Mouse (Mus musculus) forebrain, embryonic 14.5 days (tissue): ENCODE data around the gene Fxyd2. TPM values are rescaled to one million over a fixed set of nuclear protein-coding genes. Genes with fewer than 3 reads are reported as not detected.

ENCODE experiments used
- ATAC-seq: fragments of 200-750 bp; cut with Nextera tagmentation; 2 replicates; pipeline ENCODE4 v1.8.0; 2017; ENCODE audit warnings: mild to moderate bottlenecking, moderate library complexity
- DNase-seq: peaks from one replicate; pipeline ENCODE4 v3.0.0-alpha.2; 2015; ENCODE audit warnings: low spot score
- H3K27ac ChIP-seq: fragments of 300-500 bp; sonication (generic); 2 replicates; pipeline ENCODE4 v1.5.1; 2014; ENCODE audit warnings: low read depth, mild to moderate bottlenecking, control low read depth, low read length, moderate library complexity
- H3K27me3 ChIP-seq: fragments of 300-500 bp; sonication (generic); replicated peaks from 2 replicates; pipeline ENCODE4 v1.6.1; 2014; ENCODE audit warnings: low read length, control low read depth, mixed read lengths; ENCODE audit not compliant: control insufficient read depth, insufficient read depth
- H3K36me3 ChIP-seq: fragments of 300-500 bp; sonication (generic); 2 replicates; pipeline ENCODE4 v1.6.1; 2014; ENCODE audit warnings: low read length, control low read depth; ENCODE audit not compliant: control insufficient read depth, insufficient read depth
- H3K4me1 ChIP-seq: fragments of 300-500 bp; sonication (generic); 2 replicates; pipeline ENCODE4 v1.6.1; 2014; ENCODE audit warnings: antibody characterized with exemption, low read length, control low read depth; ENCODE audit not compliant: control insufficient read depth, insufficient read depth
- H3K4me2 ChIP-seq: fragments of 300-500 bp; sonication (generic); 2 replicates; pipeline ENCODE4 v1.6.1; 2014; ENCODE audit warnings: mild to moderate bottlenecking, control low read depth, low read length
- H3K4me3 ChIP-seq: fragments of 300-500 bp; sonication (generic); 2 replicates; pipeline ENCODE4 v1.5.1; 2014; ENCODE audit warnings: low read depth, low read length, control low read depth
- H3K9ac ChIP-seq: fragments of 300-500 bp; sonication (generic); 2 replicates; pipeline ENCODE4 v1.6.1; 2014; ENCODE audit warnings: mild to moderate bottlenecking, low read length, control low read depth, moderate library complexity
- H3K9me3 ChIP-seq: fragments of 300-500 bp; sonication (generic); replicated peaks from 2 replicates; pipeline ENCODE4 v1.6.1; 2016; ENCODE audit warnings: low read length, control low read depth, mixed read lengths; ENCODE audit not compliant: control insufficient read depth
- WGBS: fragments of 180-500 bp; shearing (Covaris S2); extraction: QIAGEN DNeasy Blood & Tissue Kit; methylation state at CpG from one replicate; pipeline ENCODE4 v1.1.7; 2014; 5-methylcytosine and 5-hydroxymethylcytosine counted together
- polyA plus RNA-seq: library from polyadenylated mRNA; unstranded; fragments of >200 nt; fragmentation: Nextera tagmentation; extraction: Ambion mirVana; gene quantifications from 2 replicates; pipeline ENCODE4 v1.2.1, GENCODE M21; 2014

Fxyd2 gene
- polyA plus RNA-seq, 1 experiment from 2014 or later = 6.2 TPM

DNA sequence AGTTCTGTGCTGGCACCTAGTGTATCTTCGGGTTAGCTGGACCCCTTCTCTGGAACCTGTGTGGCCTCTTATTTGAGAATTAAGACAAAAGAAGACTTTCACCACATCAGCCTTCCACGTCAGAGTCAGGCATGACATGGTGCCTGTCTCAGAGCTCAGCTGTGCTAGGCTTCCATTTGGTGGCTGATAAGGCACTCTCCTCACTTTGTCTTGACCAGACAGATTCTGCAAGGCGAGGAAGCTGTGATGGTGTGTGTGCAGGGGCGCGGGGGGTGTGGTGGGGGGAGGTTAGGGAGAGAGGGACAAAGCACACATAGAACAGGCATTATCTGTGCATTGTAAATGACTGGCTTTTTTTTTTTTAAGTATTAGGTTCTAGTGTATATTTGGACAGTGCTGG is 29.9 kb downstream of the Fxyd2 start:
- no peaks in the 10 kb centered on the region for H3K36me3 ChIP-seq
- peaks cover 21% of the 10 kb centered on the region for H3K27me3 ChIP-seq
- H3K9ac ChIP-seq = no peak overlapping the region
- DNase-seq (no peak), ATAC-seq (no peak)
- no peaks in the 10 kb centered on the region for H3K9me3 ChIP-seq
- 24% methylated on average over 5 of the region's 5 CpGs for WGBS
- H3K4me3 ChIP-seq = no peak overlapping the region
- no peak overlapping the region for H3K27ac ChIP-seq
- peak overlapping the region; percentile 81; the same call in 1 of the 2 replicates for H3K4me2 ChIP-seq
- H3K4me1 ChIP-seq = peaks cover 23% of the 10 kb centered on the region

DNA sequence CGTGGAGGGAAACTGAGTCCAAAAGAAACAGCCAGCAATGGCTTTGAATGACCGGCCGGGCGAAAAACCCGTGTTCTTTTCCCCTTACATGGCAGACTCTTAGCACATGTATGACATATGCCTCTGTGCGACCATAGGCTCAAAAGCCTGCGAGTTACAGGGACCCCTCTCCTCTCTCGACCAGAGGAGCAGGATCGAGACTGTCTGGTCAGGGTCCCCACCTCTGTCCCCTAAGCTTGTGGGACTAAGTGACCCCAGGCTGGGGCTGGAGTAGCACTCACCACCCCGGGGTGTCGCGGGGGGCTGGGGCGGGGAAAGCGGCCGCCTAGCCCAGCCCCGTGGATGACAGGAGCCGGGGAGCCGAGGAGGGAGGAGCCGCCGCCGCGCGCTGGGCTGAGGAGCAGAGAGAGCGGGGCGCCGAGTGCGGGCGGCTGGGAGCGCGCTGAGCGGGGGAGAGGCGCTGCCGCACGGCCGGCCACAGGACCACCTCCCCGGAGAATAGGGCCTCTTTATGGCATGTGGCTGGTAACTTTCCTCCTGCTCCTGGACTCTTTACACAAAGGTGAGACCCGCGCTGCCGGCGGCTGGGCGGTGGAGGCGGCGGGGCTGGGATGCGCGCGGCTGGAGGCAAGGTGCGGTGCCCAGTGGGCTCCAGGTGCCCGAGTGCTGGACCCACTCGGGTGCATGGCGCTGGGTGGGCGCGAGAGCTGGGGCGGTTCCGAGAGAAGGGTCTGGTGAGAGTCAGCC is 30.7 kb downstream of the Fxyd2 start:
- 2% methylated on average over 36 of the region's 54 CpGs for WGBS
- H3K4me1 ChIP-seq = peaks cover 30% of the 10 kb centered on the region
- DNase-seq = peak; percentile 69

DNA sequence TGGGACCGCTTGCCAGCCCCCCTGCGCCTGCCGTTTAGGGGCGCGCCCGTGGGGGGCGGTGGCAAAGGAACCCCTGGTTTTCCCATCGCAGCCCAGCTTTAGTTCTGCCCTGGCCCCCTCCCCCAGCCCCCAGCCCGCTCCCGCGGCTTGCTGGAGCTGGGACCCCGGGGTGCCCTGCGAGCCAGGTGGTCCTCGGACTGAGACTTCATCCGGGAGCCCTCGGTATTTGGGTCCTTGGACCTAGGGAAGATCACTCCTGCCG is 31.2 kb downstream of the Fxyd2 start:
- no peaks in the 10 kb centered on the region for H3K9me3 ChIP-seq
- H3K36me3 ChIP-seq = no peaks in the 10 kb centered on the region
- DNase-seq (no peak), ATAC-seq (0 out of 2 replicates have a peak, but pooled peaks have one; percentile 1)
- WGBS = 0% methylated on average over 14 of the region's 17 CpGs
- H3K4me2 ChIP-seq = peak overlapping the region; percentile 81
- H3K27ac ChIP-seq = peak overlapping the region; percentile 40; the same call in 1 of the 2 replicates
- peak overlapping the region; percentile 84 for H3K9ac ChIP-seq
- peaks cover 34% of the 10 kb centered on the region for H3K4me1 ChIP-seq
- H3K4me3 ChIP-seq = peak overlapping the region; percentile 71
- H3K27me3 ChIP-seq = peaks cover 21% of the 10 kb centered on the region

More for the DNA sequence above, 30.7 kb downstream of the Fxyd2 start:
- Histone ChIP-seq H3K27me3 (peaks cover 21% of the 10 kb centered on the region), H3K9ac (peak overlapping the region; percentile 84), H3K9me3 (no peaks in the 10 kb centered on the region), H3K4me2 (peak overlapping the region; percentile 81), H3K27ac (peak overlapping the region; percentile 40; the same call in 1 of the 2 replicates), H3K36me3 (no peaks in the 10 kb centered on the region), H3K4me3 (peak overlapping the region; percentile 71)
- ATAC-seq = peak; percentile 74

DNA sequence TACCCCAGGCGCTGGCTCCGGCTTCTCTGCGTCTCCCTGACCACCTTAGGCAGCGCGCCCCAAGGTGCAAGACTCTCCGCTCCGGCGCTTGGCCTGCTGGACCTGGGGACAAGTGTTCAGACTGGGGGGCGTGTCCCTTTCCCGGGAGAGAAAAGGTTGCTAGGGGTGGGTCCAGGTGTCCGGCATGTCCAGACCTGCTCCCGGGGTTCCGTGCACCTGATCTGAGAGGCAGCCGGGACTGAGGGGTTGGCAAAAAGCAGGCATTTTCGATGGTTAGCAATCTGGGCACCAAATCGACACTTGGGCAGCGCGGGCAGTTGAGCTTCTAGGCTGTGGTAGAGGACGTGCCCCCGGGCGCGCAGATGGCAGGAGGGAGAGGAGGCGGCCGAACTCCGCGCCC is 31.7 kb downstream of the Fxyd2 start:
- Histone ChIP-seq H3K27ac (peak overlapping the region; percentile 70; the same call in 1 of the 2 replicates), H3K9ac (peak overlapping the region; percentile 84), H3K27me3 (peaks cover 21% of the 10 kb centered on the region), H3K4me1 (peaks cover 39% of the 10 kb centered on the region), H3K4me3 (peak overlapping the region; percentile 71), H3K4me2 (peak overlapping the region; percentile 81), H3K9me3 (no peaks in the 10 kb centered on the region), H3K36me3 (no peaks in the 10 kb centered on the region)
- no peak for ATAC-seq
- DNase-seq = no peak
- 1% methylated on average over 24 of the region's 26 CpGs for WGBS

DNA sequence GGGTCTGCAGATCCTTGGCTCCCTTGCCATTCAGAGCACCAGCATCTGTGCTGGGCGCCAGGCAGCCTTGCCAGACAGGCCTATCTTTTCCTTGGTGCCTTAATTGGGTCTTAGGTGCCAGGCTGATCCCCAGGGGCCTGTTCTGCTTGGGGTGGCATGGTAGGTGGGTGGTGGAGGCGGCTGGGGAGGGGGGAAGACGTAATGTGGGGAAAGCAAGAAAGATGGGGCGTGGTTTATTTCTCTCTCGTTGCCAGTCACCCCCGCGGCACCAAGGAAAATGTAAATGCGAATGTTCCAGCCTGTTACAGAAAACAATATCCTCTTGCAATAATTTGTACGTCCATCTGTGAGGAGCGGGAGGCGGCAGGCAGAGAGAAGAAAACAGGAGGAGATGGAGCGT is 33.2 kb downstream of the Fxyd2 start:
- Histone ChIP-seq H3K4me3 (peak overlapping the region; percentile 71), H3K9ac (peak overlapping the region; percentile 84), H3K4me2 (peak overlapping the region; percentile 81), H3K9me3 (no peaks in the 10 kb centered on the region), H3K27ac (peak overlapping the region; percentile 70), H3K4me1 (peaks cover 43% of the 10 kb centered on the region), H3K27me3 (peaks cover 21% of the 10 kb centered on the region), H3K36me3 (no peaks in the 10 kb centered on the region)
- peak; percentile 60 for ATAC-seq
- WGBS = 18% methylated on average over 12 of the region's 12 CpGs
- peak; percentile 83 for DNase-seq

DNA sequence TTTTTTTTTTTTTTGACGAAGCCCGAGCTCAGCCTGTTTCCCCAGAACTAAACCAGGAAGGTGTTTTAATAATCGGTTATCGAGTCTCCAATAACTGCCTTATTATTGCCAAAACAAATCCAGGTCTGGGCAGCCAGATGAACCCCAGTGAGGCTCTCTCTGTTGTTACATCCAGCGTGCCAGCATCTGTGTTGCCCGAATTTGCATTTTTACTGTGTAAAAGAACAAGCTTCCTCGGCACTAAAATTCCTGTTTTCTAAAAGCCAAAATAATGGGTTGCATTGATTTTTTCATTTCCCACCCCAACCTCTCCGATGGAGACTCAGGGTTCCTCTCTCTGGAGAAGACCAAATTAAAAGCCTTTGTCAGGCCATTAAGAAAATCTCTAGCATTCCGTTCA is 33.6 kb downstream of the Fxyd2 start:
- WGBS = 17% methylated on average over 9 of the region's 9 CpGs
- H3K4me1 ChIP-seq = peaks cover 43% of the 10 kb centered on the region
- peak; percentile 70 for DNase-seq

DNA sequence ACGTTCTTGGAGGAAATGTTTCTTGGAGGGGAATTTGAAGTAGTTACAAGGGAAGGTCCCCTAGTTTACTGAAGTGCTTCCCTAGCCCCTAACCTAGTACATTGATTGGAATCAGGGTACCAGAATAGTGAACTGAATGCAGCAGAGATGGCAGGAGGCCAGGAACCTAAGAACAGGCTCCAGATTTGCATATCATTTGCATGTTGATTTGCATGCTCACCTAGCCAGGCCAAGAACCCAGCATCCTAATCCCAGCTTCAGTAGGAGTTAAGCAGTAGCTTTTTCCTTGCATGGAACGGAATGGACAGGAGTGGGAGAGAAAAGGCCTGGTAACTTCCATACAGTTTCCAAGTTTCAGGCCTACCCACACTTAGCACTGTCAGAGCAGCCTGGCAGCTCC is 34.7 kb downstream of the Fxyd2 start:
- 27% methylated on average over 2 of the region's 2 CpGs for WGBS
- peaks cover 16% of the 10 kb centered on the region for H3K27me3 ChIP-seq
- peak overlapping the region; percentile 81 for H3K4me2 ChIP-seq
- no peak overlapping the region for H3K4me3 ChIP-seq
- H3K27ac ChIP-seq = peak overlapping the region; percentile 70
- H3K36me3 ChIP-seq = no peaks in the 10 kb centered on the region
- 0 out of 2 replicates have a peak, but pooled peaks have one; percentile 32 for ATAC-seq
- H3K9me3 ChIP-seq = no peaks in the 10 kb centered on the region
- peak overlapping the region; percentile 32; the same call in 1 of the 2 replicates for H3K9ac ChIP-seq
- peaks cover 44% of the 10 kb centered on the region for H3K4me1 ChIP-seq
- peak; percentile 89 for DNase-seq

More for the DNA sequence above, 33.6 kb downstream of the Fxyd2 start:
- Histone ChIP-seq H3K9me3 (no peaks in the 10 kb centered on the region), H3K36me3 (no peaks in the 10 kb centered on the region), H3K4me3 (peak overlapping the region; percentile 71; the same call in 1 of the 2 replicates), H3K9ac (peak overlapping the region; percentile 84), H3K4me2 (peak overlapping the region; percentile 81), H3K27ac (peak overlapping the region; percentile 70), H3K27me3 (peaks cover 21% of the 10 kb centered on the region)
- ATAC-seq = no peak

DNA sequence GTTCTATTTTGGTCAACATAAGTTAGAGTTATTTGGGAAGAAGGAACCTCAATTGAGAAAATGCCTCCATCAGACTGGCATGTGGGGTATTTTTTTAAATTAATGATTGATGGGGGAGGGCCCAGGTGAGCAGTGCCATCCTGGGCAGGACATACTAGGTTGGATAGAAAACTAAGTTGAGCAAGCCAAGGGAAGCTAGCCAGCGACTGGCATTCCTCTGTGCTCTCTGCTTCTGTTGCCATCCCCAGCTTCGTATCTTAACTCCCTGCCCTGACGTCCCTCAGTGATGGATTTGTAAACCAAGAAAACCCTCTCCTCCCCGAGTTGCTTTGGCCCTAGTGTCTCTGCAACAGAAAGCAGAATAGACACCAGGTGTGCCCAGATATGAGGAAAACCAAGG is 39.6 kb downstream of the Fxyd2 start:
- Histone ChIP-seq H3K27me3 (no peaks in the 10 kb centered on the region), H3K9ac (no peak overlapping the region), H3K36me3 (no peaks in the 10 kb centered on the region), H3K27ac (no peak overlapping the region), H3K4me1 (peaks cover 32% of the 10 kb centered on the region), H3K9me3 (no peaks in the 10 kb centered on the region), H3K4me2 (no peak overlapping the region), H3K4me3 (no peak overlapping the region)
- ATAC-seq (no peak), DNase-seq (no peak)
- 77% methylated on average over 4 of the region's 4 CpGs for WGBS

DNA sequence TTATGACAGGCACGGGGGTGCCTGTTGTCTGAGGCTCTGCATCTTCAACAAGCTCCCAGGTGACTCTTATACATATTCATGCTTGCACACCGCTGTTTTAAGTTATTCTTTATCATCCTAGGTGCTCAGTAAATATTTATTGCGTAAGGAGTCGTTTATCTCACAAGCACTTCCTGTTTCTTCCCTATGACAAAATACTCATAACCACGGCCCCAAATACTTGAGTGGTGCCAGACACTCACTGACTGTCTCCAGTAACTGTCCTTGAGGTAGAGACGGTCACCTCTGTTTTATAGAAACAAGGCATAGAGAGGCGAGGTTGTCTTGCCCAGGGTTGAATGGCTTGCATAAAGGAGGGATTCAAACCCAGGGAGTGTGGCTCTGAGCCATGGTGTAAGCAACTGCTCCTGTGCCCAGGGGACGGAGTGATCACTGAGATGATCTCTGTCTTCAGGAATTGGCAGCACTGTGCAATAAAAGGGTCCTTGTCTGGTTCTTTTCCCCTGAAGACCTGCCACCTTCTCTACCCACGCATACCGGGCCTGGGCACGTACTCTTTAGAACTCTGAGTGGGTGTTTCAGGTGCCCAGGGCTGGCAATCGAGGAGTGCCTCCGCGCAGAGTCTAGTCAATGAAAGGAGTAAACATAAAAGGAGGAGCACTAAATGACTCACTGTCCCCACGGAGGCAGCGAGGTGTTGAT is 40.8 kb downstream of the Fxyd2 start:
- no peaks in the 10 kb centered on the region for H3K9me3 ChIP-seq
- H3K27ac ChIP-seq = no peak overlapping the region
- ATAC-seq = no peak
- DNase-seq = no peak
- H3K4me2 ChIP-seq = no peak overlapping the region
- no peaks in the 10 kb centered on the region for H3K36me3 ChIP-seq
- no peak overlapping the region for H3K4me3 ChIP-seq
- peaks cover 21% of the 10 kb centered on the region for H3K4me1 ChIP-seq
- H3K27me3 ChIP-seq = no peaks in the 10 kb centered on the region
- 82% methylated on average over 16 of the region's 16 CpGs for WGBS
- H3K9ac ChIP-seq = no peak overlapping the region
